Mouse (Mus musculus): ENCODE results near the gene Flt3. TPM values are rescaled to one million over a fixed set of nuclear protein-coding genes. Genes with fewer than 3 reads are reported as not detected.

Gene Flt3
- under 1 TPM; 0.01 TPM for polyA plus RNA-seq (2012; fragmentation: generic; extraction: Trizol)

DNA sequence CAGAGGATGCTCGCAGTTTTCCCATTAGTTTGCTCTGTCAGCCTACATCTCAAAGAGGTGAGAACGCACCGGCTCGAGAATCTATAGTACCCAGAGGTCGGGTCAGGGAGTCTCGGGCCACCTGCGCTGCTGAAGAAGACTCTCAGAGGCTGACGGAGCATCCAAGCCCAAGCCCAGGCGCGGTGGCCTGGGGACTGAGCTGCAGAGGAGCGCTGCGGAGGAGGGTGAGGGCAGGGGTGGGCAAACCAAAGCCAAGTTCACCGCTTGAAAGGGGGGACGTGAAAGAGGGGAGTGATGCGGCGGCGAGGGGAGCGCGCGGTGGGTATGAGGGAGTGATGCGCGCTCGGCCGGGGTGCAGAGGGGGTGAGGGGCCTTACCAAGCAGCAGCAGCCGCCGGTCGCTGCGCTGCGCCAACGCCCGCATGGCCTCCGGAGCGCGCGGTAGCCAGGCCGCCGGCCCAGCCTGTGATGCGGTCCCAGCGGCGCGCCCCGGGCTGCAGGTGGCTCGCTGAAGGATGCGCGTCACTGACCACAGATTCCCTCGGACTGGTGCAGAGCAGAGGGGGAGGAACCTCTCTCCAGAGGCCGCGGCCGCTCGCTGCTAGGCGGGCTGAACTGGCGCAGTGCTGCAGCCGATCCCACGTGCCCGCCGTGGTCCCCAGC, at the start of gene Flt3:
Gene Flt3 (minus strand): TSS at position 647 of the 662 bp plus-strand sequence.

DNA sequence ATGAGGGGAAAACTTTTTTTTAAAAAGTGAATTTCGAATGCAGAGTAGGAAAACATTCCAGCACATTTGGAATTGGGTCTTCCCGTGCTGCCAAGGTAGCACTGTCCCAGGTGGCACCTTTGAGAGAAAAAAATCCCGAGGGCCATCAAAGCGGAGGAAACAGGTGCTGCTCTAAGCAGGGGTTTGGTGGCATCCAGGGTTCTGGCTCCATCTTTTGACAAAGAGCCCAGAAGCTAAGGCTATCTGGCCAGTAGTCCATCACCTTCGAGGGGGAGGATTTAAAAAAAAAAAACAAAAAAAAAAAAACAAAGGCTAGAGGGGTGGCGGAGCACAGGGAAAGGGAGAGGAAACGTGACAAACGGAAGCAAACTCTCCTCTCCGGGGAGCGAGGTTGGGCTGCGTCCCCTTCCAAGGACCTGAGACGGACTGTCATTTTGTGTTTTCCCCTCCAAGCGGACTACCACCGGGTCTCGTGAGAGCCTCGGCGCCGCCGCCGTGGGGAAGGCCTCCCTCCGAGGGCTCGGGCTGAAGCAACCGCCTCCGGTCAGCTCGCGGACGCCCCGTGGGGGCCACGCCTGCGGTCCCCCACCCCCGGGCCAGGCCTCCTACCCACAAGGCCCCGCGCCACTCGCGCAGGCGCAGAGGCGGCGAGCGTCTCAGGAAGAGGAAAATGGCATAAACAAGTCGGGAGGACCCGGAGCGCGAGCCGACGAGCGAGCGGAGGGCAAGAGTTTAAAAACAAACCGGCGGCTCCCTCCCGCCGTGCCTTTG, 29.4 kb upstream of the Flt3 start, which contains the start of gene Pan3:
Gene Pan3 (plus strand): TSS at position 627 of the 771 bp plus-strand sequence.

DNA sequence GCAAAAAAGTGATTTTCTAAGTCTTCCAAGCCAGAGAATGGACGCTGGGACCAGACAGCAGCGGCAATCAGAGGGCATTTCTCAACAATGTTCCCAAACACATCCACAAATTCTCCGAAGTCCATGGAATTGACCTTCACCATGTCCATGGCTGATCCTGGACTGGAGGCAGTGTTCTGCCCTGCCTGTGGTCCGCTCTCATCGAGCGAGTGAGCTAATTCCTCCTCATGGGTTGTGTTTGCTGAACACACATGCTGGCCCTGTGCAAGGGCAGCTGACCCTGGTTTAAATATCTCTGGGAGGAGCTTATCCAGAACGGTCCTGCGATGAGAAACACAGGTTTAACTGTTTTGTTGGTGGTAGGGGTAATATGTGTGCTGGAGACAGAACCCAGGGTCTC, 78.1 kb downstream of the Flt3 start, which contains the start of gene Urad:
Gene Urad (minus strand): TSS at position 258 of the 400 bp plus-strand sequence.

DNA sequence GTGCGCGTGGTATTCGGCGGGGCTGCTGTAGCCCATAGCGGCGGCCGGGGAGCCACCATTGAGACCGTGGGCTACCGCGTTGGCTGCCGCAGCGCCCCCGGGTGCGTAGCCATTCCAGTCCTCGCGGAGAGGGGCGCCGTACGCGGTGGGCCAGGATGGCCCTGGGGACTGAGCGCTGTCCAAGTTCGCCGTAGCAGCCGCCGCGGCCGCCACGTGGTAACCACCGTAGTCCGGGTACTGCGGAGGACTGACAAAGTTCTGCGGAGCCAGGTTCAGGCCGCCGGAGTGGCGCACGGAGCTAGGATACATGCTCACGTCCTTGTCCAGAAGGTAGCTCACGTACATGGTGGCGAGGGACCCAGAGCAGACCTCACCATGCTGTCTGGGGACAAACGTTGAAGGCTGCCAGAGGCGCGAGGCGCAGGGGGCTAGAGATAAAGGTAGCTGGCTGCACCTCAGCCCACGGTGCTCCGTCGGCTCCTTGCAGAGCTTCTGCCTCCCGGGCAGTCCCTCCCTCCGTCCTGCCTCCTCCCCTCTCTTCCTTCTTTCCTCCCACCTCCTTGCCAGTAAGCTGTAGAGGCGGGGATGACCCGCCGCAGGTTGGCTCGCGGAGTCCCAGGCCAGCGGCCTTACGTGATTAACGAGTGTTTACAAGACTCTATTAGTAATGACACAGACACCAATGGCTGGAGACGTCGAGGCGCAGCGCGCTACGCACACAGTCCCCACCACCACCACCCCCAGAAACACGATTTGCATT, 93.5 kb downstream of the Flt3 start, which contains the start of gene Cdx2:
Gene Cdx2 (minus strand): TSS at position 633 of the 760 bp plus-strand sequence.

Other genes with a start within 250 kb of the Flt3 start
- not detected for gene Gsx1, start 211.8 kb downstream of the Flt3 start, polyA plus RNA-seq (2012; fragmentation: generic; extraction: Trizol)
- gene Pdx1, start 130.5 kb downstream of the Flt3 start, polyA plus RNA-seq (2012; fragmentation: generic; extraction: Trizol) = not detected
- not detected for gene Cdx2, start 93.2 kb downstream of the Flt3 start, polyA plus RNA-seq (2012; fragmentation: generic; extraction: Trizol)
- not detected for gene Urad, start 78.0 kb downstream of the Flt3 start, polyA plus RNA-seq (2012; fragmentation: generic; extraction: Trizol)
- gene Pan3, start 29.7 kb upstream of the Flt3 start, polyA plus RNA-seq (2012; fragmentation: generic; extraction: Trizol) = 10 to 100 TPM in 1 of 2 experiments, 1 to 10 TPM in 1; 2.5 to 15.3 TPM